Mouse (Mus musculus): ENCODE data around the gene Ttc7b.

Gene Ttc7b

GRCm38 (mm10) chr12:100483054-100483453 lies 37.6 kb downstream of the Ttc7b start:
- DNase-seq, result no peak

- DNase-seq, result no peak
Observed at GRCm38 (mm10) chr12:100482255-100482654, 38.4 kb downstream of the Ttc7b start.

GRCm38 (mm10) chr12:100481443-100482026 lies 39.1 kb downstream of the Ttc7b start:
- no peak for DNase-seq

GRCm38 (mm10) chr12:100480642-100481442 lies 39.8 kb downstream of the Ttc7b start:
- no peak for DNase-seq

- peak; percentile 72 to 74 for DNase-seq
Observed at GRCm38 (mm10) chr12:100479892-100480621, 40.6 kb downstream of the Ttc7b start.

GRCm38 (mm10) chr12:100479270-100479869 lies 41.3 kb downstream of the Ttc7b start:
- no peak for DNase-seq

- no peak for DNase-seq
Observed at GRCm38 (mm10) chr12:100478615-100479014, 42.0 kb downstream of the Ttc7b start.

GRCm38 (mm10) chr12:100478151-100478550 lies 42.5 kb downstream of the Ttc7b start:
- no peak for DNase-seq

GRCm38 (mm10) chr12:100477474-100477873 lies 43.2 kb downstream of the Ttc7b start:
- no peak for DNase-seq

- DNase-seq, result no peak
Observed at GRCm38 (mm10) chr12:100476351-100476750, 44.3 kb downstream of the Ttc7b start.

GRCm38 (mm10) chr12:100475489-100475888 lies 45.1 kb downstream of the Ttc7b start:
- no peak for DNase-seq

- DNase-seq, result no peak
Observed at GRCm38 (mm10) chr12:100474661-100475321, 45.8 kb downstream of the Ttc7b start.

- no peak for DNase-seq
Observed at GRCm38 (mm10) chr12:100470295-100470694, 50.3 kb downstream of the Ttc7b start.

- DNase-seq, result no peak
Observed at GRCm38 (mm10) chr12:100469503-100470293, 50.9 kb downstream of the Ttc7b start.

GRCm38 (mm10) chr12:100465101-100465715 lies 55.4 kb downstream of the Ttc7b start:
- no peak for DNase-seq

GRCm38 (mm10) chr12:100457701-100458100 lies 62.9 kb downstream of the Ttc7b start:
- no peak for DNase-seq

GRCm38 (mm10) chr12:100456257-100456975 lies 64.2 kb downstream of the Ttc7b start:
- DNase-seq, result no peak

GRCm38 (mm10) chr12:100455453-100455852 lies 65.2 kb downstream of the Ttc7b start:
- DNase-seq, result no peak

- no peak for DNase-seq
Observed at GRCm38 (mm10) chr12:100447701-100448277, 72.8 kb downstream of the Ttc7b start.

- DNase-seq, result no peak
Observed at GRCm38 (mm10) chr12:100447161-100447560, 73.5 kb downstream of the Ttc7b start.

Measured in thymus, postnatal 36 days (tissue).